Mouse (Mus musculus) liver, adult (tissue): Measurements from ENCODE around the gene Tmem222.
A peak's percentile ranks its signal among the peaks of the same experiment; 100 is the strongest.

Source experiments
- GATA4 ChIP-seq: IDR thresholded peaks from 2 replicates; pipeline ENCODE4 v1.6.1; 2014; ENCODE audit warnings: mild to moderate bottlenecking, low read length; ENCODE audit not compliant: insufficient replicate concordance

Gene Tmem222

GRCm38 (mm10) chr4:133292901-133293843 is 15.6 kb upstream of the Tmem222 start:
- no peak for TF ChIP-seq GATA4

- no peak for TF ChIP-seq GATA4
These were observed 14.8 kb upstream of the Tmem222 start for GRCm38 (mm10) chr4:133292405-133292804.

GRCm38 (mm10) chr4:133291255-133291654 is 13.7 kb upstream of the Tmem222 start:
- TF ChIP-seq GATA4: no peak

DNA sequence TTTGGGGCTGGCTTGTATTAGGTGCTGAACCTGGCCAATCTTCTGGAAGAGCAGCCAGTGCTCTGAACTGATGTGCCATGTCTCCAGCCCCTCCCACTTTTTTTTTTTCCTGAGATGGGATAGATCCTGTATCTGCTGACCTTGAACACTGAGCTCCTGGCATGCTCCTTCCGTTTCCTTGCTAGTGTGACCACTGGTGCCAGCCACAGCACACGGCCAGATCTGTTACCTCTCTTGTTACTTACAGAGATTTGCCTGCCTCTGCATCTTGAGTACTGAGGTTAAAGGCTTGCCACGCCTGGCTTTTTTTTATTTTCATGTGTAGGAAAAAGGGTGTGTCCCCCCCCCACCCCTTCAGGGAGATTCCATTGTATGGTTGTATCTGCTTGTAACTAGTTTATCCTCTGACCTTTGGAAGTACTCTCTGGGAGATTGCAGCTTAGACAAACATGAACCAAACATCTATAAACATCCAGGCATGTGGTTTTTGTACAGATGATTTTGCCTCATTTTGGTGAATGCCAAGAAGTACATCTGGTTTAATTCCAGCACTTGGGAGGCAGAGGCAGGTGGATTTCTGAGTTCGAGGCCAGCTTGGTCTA is 9.0 kb upstream of the Tmem222 start:
- 0 out of 2 replicates have a peak, but pooled peaks have one; percentile 22 for TF ChIP-seq GATA4

DNA sequence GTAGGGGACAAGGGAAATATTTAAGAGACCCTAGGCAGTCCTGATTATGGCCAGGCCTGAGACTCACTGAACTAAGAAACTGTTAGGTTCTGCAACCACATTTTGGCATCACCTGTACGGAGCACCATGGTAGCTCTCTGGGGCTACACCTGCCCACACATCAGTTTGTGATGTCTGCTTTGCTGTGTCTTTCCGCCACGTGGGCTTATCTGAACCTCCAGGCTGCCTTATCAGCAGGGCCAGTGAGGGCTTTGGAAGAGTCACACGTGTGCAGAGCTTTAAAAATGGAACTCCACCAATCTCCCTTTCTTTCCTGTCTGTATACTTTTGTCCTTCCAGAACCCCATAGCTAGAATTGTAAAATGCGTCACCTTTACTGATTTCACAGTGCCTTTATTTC is 8.4 kb upstream of the Tmem222 start:
- no peak for TF ChIP-seq GATA4

DNA sequence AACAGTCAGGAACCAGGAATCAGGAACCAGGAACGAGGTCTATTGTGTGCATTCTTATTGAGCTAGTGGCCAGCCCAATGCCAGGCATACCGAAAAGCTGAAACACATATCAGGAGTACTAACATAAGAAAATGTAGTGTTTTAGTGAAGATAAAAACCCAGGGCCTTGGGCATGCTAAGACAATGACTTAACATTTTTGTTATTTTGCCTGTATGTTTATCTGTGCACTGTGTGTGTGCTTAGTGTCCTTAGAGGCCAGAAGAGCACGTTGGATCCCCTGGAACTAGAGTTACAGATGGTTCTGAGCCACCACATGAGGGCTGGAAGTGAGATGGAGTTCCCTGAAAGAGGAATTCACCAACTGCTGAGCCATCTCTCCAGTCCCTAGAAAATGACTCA is 7.7 kb upstream of the Tmem222 start:
- TF ChIP-seq GATA4: no peak

- no peak for TF ChIP-seq GATA4
These were observed 5.1 kb upstream of the Tmem222 start for GRCm38 (mm10) chr4:133282656-133283055.

DNA sequence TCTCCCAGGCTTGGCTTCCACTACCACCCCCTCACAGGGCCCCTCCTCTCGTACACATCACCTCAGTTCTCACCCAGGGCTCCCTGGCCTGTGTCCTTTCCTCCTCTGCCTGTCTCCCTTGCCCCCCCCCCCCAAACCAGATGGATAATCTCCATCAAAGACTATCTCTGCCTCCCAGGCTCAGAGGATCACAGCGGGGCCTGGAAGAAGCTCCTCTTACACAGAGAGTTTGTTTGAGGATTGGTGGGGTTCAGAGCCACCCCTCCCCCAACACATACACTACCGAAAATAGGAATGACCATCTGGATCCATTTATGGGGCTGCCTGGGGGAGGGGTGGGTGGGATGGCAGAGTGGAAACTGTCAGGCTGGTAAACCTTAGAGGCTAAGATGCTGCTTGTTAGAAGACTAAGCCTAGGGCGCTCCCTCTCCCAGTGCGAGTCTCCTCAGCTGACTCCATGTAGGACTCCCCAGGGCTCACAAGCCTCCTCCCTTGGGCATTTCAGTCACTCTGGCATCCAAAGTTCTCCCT is 4.4 kb upstream of the Tmem222 start:
- TF ChIP-seq GATA4: no peak

- TF ChIP-seq GATA4: no peak
These were observed 3.9 kb upstream of the Tmem222 start for GRCm38 (mm10) chr4:133281513-133281912.

GRCm38 (mm10) chr4:133278482-133278881 is 890 bp upstream of the Tmem222 start:
- no peak for TF ChIP-seq GATA4

DNA sequence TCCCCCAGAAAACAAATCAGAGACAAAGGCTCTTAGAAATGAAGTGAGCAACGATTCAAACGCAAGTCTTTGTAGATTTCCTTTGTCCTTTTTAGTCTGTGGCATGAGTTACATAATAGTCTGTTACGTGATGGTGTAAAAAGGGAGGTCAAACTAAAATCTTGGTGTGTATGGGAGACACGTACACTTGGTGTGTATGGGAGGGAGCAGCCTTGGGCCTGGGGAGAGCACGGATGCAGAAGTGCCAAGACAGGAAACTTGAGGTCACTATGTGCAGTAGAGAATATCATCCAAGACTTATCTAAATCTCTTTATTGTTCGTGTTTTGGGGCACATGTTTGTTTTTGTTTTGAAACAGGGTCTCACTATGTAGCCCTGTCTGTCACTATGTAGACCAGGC is 475 bp upstream of the Tmem222 start:
- no peak for TF ChIP-seq GATA4

- no peak for TF ChIP-seq GATA4
These were observed 6.7 kb downstream of the Tmem222 start for GRCm38 (mm10) chr4:133270929-133271328.

DNA sequence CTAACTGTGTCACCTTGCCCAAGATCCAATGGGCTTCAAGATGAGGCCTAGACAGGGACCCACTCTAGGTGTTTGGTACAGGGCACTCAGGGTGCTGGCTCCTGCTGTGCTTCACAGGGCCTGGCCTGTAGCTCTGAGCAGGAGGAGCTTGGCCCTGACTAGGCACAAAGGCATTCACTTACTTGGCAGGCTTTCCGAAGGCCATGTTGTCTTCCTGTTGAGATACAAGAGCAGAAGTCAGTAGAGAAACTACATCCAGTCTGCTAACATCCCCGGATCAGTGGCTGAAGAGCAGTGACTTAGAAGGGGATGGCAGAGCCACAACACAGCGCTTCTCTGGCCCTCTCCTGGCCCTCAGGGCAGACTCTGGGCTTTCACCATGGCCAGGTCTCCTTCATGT is 8.0 kb downstream of the Tmem222 start:
- TF ChIP-seq GATA4: no peak

- TF ChIP-seq GATA4: no peak
These were observed 8.7 kb downstream of the Tmem222 start for GRCm38 (mm10) chr4:133268931-133269330.

DNA sequence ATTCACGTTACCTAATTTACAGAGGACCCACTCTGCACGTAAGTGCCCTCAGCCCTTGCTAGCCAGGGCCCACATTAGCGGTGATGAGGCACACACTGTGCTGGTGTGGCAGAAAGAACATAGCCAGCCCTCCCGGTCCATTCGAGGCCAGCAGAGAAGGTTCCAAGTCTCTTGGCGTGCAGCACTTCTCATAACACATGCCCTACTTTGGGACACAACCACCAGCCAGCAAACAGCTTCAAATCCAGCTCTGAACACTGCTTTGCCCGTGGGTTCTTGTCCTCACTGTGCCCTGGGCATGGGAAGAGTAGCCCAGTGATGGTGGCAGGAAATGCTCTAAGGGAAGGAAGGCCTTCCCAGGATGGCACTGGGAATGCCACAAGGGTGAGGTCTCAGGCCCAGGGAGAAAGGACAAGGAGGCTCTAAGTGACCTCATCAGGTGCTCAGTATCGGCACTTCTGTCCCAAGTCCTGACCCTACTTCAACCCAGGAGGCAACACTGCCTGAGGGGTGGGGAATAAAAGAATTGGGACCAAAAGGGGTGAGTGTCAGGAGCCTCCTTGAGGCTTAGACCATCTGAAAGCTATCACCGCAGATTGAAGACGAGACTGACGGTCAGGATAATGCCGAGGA is 11.2 kb downstream of the Tmem222 start:
- no peak for TF ChIP-seq GATA4

DNA sequence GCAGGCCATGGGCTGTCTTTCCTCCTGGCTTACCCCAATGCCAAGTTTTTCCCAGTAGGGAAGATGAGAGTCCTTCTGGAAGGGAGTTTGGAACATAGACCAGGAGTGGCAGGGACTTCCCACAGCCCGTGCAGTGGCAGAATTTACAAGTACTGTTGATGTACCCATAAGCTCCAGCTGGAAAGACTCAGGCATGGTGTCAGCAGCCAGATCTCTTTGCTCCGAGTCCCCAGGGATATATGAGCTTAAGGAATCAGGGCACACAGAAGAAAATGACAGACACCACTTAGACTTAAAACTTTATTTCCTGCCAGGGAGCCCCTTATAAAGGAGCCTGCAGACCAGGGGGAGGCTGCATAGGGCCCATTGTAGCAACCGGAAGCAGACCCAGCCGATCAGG is 11.8 kb downstream of the Tmem222 start:
- TF ChIP-seq GATA4: no peak

- TF ChIP-seq GATA4: no peak
These were observed 12.3 kb downstream of the Tmem222 start for GRCm38 (mm10) chr4:133265297-133265696.
